Mouse (Mus musculus): ENCODE data around the gene Unc45a.

- TF ChIP-seq POLR2A (IDR thresholded peaks at IDR 0.05; ENCODE audit: borderline replicate concordance, extremely low read depth, low read depth, low read length) = no peak
- no peak for TF ChIP-seq CTCF (IDR thresholded peaks at IDR 0.05; ENCODE audit: insufficient read depth, low read length)
Observed at GRCm38 (mm10) chr7:80323336-80323735, 17.5 kb downstream of the Unc45a start.
